Mouse (Mus musculus) heart, adult 11 months (tissue): ENCODE data around the gene Krt81.

Experiments used
- DNase-seq: peaks from one replicate; pipeline ENCODE4 v3.0.0; 2022

The Krt81 gene

GRCm38 (mm10) chr15:101453093-101453736, 10.3 kb downstream of the Krt81 start:
- peak; percentile 97 for DNase-seq

DNA sequence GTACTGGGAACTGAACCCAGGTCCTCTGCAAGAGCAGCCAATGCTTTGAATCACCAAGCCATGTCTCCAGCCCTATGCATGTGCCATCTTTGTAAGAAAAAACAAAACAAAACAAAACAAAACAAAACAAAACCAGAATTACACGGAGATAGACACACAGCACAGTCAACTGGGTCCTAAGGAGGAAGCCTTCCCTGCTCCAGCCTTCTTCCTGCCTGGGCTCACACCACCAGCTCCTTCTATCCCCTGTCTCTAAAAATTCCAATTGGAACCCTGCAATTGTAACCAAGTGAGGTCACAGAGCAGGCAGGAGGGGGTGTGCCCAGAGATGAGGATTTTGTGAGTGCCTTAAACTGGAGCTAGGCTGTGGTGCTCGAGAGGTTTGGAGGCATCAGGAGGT, 16.1 kb downstream of the Krt81 start, which contains the start of gene Krt88:
Gene Krt88 (plus strand): TSS at position 301 of the 400 bp plus-strand sequence.
- no peak for DNase-seq

DNA sequence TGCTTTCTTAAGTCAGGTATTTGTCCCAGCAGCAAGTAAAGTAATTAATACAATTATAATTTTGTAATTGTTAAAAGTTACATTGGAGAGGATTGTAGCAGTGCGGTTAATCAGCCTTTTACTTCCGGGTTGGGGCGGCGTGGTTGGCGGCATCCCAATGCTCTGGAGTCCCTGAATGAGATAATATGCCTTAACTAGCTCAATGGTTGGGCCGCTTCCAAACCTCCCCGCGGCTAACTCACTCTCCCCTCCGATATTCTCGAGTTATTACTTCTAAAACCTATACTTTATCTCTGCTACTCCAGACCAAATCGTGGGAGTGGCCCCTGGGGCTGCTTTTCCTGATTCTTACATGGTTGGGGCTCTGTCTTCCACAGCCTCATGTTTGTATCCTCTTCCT, 17.0 kb downstream of the Krt81 start:
- no peak for DNase-seq

DNA sequence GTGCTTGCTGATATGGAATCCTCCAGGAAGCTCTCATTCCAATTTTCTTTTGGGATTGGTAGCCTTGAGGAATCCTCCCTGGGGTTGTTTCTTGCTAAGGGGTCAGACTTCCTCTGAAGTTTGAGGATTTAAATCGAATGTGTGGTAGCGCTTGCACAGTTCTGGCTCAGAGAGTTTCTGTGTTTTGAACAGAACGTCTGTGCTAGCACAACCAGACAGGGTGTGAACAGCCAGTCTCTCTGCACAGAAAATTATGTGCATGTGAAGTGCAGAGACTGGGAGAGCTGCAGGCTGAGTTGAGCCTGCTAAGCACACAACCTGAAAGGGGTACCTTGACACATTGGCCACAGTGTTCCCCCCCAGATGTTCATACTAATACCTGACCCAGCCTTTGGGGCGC, 22.7 kb downstream of the Krt81 start:
- DNase-seq = no peak

DNA sequence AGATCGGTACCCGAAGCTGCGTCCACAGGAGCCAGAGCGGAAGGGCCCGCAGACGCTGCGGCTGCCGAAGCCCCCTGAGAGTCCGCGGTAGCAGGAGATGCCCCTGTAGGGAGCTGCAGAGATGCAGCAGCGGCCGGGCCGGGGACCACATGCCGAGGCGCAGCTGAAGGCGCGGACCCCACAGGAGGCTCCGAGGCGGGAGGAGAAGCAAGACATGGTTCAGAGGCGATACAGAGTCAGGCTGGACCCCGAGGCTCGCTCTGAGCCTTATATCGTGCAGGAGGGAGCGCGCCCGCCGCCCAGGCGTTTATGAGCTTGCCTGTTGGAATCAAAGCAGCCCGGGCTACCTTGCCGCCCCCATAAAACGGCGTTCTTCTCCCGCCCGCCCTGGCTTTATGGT, 25.0 kb downstream of the Krt81 start, which contains the start of gene Krt87:
Gene Krt87 (minus strand): TSS at position 250 of the 400 bp plus-strand sequence.
- DNase-seq = no peak

GRCm38 (mm10) chr15:101436611-101437010, 26.9 kb downstream of the Krt81 start:
- no peak for DNase-seq

- no peak for DNase-seq
Observed at GRCm38 (mm10) chr15:101424914-101425313, 38.6 kb downstream of the Krt81 start.

DNA sequence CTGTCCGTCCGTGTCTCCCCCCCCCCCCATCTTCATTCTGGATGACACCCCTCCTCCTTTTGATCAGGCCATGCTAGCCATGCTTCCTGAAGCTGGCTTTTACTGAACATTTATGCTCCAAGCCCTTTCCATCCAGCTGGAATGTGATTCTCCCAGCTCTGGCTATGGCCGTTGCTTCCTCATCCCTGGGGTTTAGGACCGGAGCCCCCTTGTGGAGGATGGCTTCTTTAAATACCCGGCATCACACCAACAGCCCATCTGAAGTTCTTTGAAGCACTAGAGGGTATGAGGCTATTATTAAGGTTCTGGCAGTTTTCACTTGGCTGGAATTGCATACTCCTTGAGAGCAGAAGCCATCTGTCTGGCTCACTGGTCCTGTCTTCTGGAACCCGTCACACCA, 42.6 kb downstream of the Krt81 start:
- DNase-seq = no peak

DNA sequence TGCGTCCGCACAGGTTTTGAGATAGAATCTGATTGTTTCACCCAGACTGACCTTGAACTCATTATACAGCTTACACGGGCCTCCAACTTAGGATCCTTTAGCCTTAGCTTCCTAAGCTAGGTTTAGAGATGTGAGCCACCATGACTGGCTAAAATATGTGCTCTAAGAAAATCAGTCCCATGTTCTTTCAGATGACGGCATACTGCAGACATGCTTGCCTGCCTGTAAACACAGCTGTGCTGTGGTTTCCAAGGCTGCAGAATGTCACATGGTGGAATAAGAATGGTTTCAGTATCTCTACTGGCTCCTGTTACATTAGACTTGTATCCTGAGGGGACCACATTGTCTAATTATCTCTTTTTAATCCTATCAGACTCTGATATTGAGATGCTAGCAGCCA, 44.6 kb downstream of the Krt81 start:
- no peak for DNase-seq

DNA sequence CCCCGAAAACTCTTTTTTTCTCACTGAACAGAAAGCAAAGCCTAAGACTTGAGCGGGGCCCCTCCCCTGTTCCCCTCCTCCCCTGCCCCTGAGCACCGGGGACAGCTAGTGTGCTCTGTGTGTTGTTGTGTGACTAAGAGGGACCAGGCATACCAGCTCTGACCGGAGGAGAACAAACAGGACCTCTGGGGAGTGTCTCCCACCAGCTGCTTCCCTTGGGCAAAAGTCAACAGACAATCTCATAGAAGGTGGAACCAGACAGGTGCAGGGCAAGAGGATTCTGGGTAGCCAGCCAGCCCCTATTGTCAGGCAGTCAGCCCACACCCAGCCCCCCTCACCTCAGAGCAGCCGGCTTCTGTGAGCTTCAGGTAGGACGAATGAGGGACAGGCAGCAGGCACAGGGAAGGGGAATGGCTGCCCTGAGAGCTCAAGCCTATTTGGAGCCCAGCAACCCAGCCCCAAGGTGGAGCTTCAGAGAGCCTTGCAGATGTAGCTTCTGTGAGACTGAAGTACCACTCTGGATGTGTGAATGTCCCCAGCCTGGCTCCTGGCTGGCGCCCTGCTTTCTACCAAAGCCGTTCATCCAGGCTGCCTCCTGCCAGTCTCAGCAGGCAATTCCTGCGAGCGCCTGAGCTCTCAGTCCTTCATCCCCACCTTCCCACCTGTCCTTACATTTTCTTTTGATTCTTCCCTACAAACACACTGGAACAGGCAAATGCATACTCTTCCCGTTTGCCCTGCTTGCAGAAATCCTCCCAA, 48.6 kb downstream of the Krt81 start:
- no peak for DNase-seq

- no peak for DNase-seq
Observed at GRCm38 (mm10) chr15:101413916-101414635, 49.5 kb downstream of the Krt81 start.

DNA sequence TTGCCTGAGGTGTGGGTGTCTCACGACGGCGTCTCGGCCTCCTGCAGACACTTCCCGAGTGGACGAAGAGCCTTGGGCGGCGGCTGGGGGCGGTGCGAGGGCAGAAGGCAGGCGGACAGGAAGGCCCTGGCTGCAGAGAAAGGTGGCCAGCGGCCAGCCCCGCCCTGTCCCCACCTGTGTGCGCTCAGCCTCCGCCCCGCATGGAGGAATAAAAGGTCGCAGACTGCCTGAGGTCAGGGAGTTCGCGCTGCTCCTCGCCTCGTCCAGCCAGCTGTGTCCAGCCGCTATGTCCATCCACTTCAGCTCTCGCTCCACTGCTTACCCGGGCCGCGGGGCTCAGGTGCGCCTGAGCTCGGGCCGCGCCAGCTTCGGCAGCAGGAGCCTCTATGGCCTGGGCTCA, 51.4 kb downstream of the Krt81 start:
- no peak for DNase-seq

GRCm38 (mm10) chr15:101410775-101411174, 52.8 kb downstream of the Krt81 start, which contains the start of gene Krt7:
Gene Krt7, plus strand, starts transcription at chr15:101411043.
- DNase-seq = no peak
